Mouse (Mus musculus): ENCODE data around the gene Ctso.

The Ctso gene

DNA sequence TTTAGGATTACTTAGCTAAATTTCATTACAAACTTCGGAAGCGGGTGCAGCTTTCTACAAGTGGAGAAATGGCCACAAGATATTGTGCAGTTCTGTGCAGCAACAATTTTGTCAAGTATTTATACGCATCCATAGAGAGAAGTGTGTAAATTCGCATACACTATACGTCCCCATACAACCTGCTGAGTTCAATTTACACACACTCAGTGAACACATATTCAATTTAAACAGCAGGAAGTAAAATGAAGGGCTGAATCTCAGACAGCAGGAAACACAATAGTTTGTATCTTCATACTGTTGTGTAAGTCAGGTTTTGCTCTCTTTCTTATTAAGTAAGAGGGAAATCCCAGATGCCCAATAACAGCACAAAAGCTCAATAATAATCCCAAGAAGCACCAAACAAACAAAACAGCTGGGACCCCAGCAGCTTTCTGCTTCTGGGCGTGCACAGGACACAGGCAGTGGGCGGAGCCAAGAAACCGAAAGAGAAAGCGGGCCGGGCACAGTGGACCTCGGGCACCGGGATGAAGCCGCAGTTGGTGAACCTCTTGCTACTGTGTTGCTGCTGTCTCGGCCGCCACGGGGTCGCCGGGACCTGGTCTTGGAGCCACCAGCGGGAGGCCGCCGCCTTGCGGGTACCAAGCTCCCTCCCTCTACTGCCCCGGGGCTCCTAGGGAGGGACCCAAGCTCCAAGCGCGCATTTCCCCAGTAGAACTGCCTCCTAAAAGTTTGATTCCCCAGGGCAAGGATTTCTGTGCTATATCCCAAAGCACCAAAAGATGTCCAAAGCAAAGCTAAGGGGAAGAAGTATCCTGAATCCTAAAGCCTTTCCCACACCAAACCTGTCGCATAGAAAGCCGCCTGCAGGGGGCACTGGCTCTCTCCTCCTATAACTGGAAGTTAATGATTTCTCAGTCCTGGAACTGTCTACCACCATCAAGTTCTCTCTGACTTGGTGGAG is at the start of gene Ctso:
Ctso (plus strand) TSS at position 461 of the 961 bp plus-strand sequence.
- 5% methylated on average over 27 of the region's 27 CpGs for whole genome bisulfite sequencing

DNA sequence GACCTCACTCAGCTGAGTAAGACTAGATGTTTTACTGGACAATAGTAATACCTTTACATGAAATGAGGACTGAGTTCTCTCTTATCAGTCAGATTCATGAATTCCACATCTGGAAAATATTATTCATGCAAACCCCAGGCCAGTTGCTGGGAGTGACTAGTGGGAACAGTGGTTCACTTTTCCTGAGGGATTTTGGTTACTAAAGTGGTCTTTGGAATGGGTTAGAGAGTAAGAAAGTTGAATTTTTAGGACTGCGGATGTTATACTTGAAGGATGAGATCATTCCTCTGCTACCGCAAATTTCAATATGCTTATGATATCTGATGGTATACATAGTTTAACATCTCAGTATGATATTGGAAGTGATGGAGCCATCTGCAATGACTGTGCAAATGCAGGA is 46.8 kb upstream of the Ctso start:
- 77% methylated on average over 2 of the region's 2 CpGs for whole genome bisulfite sequencing

DNA sequence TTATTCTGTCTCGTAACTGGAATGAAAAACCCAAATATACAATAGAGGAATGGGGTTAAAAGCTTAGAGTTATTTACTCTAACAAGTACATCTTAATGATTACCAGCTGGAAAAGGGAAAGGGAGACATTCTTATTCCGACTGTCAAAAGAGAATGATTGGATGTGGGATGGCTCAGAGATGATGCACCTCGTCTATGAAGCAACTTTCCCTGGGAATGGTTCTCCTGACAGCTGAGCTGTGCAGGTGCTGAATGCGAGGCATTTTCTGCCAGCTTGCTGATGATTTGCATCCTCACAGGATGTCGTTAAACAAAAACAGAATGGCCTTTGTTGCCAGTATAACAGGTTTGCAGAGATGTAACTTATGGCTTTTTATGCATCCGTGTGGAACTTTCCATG is 43.3 kb upstream of the Ctso start:
- WGBS: 62% methylated on average over 6 of the region's 6 CpGs

DNA sequence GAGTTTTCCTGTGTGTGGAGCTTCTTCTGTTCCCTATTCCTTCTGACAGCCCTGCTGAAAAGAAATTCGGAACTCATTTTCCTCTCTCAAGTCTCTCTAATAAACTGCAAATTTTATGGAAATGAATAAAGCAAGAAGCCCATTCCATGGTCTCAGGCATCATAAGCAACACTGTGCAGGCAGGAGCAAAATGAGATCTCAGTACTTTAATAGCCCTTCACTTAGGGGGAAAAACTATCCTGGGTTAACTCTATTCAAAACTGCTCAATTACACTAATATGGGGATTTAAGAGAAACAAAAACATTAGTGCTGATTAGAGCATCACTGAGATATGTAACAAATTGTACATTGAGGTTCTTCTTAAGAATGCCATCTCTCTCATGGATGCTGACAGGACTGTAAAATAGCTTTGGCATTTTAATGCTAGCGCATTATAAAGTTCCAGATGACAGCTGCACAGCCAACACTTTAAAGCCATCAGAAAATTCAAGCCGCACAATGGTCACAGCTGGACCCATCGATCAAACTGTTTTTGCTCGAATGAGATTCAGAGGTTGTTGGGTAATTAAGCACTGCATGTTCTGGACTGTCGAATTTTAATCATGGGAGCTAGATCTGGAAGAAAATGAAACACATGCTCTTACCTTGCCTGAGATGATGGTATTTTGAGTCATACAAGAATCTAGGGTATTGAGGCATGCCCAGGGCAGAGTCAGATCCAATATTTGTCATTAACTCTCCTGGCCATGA is 21.9 kb upstream of the Ctso start:
- WGBS: 60% methylated on average over 6 of the region's 6 CpGs

DNA sequence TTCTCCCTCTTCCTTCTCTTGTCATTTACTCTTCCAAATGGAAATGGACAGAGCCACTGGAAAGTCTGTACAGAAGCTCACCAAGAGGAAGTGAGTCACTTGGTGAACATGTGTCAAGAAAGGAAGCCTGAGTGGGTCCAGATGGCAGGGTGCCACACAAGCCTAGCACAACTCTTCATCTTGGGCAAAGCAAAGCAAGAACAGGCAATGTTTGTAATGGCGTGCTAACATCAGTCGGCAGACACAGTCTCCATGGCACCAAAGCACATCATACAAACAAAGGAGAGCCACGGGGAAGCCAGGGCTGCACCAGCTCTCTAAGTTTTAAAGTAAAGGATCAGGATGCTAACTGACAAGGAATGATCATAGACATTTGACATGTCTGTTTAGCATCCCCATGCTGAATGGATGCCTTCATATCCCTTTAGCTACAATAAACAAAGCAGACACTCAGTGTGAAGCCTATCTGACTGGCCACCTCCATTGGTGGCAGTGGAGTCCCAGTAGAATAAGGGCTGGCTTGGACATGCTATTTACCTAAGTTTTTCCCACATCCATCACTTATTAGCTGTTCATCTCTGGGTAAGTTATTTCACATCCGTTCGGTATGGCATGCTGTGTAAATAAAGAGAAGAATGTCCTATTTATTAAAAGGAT is 16.2 kb upstream of the Ctso start:
- 51% methylated on average over 5 of the region's 5 CpGs for WGBS

DNA sequence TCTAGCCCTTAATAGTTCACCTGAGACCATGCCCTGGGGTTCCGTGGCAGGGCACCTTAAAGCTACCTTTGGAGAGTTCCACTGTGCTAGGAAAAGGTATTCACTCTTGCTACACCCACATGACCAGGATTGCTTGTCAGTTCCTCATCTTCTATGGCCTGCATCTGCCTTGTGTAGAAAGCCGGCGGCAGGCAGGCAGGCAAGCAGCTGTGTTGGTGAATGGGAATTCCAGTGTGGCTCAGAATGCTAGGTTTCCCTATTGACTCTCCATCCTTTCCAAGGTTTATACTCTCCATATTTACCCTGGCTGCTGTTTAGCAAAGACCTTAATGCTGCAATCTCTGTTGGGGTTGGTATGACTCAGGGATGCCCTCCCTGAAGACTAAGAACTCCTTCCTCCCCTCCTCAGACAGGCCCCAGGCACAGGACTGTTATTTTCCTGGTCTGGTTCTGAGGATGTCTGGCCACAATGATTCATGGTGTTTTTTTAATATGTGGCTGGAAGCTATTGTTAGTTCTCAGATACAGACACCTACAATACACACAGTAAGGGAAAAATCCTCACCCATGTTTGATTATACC is 15.0 kb upstream of the Ctso start:
- WGBS: 82% methylated on average over 3 of the region's 3 CpGs

DNA sequence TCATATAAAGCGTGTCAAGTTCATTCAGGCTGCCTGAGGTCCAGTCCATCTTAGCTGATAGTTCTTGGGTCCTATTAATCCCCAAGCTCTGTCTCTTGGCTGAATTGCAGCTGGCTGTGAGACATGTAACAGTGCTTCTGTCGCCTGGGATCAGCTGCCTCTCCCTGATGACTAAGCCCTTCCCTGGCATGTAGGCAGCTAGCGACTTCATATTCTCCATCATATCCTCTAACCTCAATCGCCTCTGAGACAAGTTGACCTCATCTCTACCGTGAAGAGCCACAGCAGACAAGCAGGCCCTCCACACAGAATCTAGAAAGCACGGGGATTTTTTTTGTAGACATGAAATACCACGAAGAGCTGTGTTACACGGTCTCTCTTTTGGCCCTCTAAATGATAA is 14.2 kb upstream of the Ctso start:
- WGBS: 71% methylated on average over 8 of the region's 8 CpGs

DNA sequence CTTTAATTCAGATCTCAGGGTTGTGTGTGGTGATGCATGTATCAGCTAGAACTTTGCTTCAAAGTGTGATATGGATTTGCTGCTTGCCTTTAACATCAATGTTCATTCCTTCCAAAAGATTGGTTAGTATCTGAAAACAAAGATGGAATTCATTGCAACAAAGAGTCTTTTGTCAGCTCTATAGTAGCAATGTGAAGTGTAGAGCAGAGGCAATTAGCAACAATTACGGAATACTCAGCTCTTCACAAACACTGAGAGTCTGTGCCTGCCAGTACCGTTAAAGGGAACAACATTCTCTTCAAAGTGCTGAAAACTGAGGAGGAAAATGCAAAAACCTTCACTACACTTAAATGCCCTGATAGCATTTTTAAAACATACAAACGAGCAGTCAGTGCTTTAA is 12.7 kb upstream of the Ctso start:
- 34% methylated on average over 3 of the region's 3 CpGs for WGBS

DNA sequence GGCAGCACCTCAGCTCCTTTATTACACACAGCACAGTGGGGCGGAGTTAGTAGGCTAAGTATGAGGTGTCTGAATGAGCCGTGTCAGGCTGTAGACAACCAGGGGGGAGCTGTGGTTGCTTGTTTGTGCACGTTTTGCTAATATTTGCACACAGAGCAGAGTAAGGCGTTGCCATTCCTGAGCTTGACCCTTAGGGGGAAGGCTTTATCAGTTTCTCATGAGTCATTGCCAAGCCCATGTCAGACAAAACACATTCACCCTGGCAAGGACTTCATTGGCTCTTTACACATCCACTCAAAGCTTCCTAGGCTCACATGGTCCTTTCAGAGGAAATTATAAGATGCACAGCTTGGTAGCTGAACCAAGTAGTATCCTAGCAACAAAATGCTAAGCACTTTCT is 9.5 kb upstream of the Ctso start:
- 56% methylated on average over 4 of the region's 4 CpGs for WGBS

DNA sequence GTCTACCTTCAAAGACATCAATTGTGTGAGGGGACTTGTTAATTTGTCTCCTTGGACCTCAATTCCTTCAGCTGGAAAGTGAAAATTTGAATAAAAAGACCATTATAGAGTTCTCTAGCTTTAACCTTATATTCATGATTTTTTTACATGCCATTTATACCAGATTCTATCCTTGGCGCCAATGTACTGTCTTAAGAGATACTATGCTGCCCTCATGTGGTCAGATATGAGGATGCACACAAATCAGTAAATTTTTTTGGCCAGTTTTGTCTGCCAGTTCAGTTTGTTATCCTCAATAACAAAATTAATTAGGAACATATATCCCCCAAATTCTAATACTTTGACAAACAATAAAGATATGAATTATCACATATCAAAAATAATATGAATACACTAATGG is 7.5 kb upstream of the Ctso start:
- WGBS: 0% methylated on average over 1 of the region's 1 CpGs

DNA sequence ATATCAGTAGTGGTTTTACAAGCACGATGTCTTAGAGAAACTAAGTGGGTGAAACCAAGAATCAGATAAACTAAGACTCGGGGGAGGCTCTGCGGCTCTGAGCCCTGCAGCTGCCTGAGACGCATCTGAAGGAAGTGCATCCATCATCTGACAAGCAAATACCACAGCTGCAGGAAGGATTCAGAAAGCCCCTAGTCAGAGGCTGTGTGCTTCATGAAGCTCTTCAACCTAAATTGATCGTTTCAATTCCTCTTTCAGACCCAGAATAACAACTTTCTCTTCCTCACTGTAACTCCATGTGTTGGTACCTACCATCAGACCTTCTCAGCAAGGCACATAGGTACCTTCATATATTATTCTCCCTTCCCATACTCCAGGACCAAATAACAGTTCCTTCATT is 6.5 kb upstream of the Ctso start:
- whole genome bisulfite sequencing: 43% methylated on average over 5 of the region's 5 CpGs

DNA sequence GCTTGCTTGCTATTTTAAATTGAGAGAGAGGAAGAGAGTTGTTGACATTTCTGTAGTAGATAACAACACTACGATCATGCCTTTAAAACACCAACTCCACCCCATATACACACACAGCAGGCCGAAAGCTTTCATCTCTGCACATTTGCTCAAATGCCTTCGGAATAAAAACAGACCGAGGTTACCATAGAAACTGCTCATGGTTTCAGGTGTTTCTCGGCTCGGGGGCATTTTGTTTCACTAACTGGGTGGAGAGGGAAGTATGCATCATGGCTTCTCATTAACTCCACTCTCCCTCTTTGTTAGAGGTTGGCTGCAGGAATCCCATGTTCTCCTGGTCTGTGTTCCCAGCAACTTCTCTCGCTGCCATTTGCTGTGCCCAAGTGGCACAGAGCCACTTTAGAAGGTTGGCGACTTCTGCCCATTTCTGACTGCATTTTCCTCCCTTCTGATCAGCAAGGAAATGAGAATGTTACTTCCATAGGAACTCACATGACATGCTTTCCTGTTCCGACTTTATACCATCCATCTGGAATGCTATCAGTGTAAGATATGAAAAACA is 5.6 kb upstream of the Ctso start:
- 32% methylated on average over 9 of the region's 9 CpGs for WGBS

DNA sequence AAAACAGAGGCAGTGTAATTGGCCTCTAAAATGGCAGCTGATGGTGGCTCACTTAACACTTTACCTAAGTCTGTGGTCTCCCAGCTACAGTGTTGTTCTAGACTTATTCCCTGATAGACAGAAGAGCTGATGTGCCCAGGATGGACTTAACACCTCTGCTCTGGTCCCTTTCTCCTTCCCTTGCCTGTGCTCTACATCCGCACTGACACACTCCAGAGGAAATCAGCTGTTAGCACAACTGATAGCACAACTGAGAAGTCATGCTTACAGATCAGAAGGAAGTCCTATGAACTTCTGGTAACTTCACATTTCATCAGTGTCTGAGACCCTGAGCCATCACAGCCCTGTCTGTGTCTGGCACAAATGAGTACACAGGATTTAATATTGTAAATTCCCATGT is 3.3 kb upstream of the Ctso start:
- WGBS: 85% methylated on average over 1 of the region's 1 CpGs

DNA sequence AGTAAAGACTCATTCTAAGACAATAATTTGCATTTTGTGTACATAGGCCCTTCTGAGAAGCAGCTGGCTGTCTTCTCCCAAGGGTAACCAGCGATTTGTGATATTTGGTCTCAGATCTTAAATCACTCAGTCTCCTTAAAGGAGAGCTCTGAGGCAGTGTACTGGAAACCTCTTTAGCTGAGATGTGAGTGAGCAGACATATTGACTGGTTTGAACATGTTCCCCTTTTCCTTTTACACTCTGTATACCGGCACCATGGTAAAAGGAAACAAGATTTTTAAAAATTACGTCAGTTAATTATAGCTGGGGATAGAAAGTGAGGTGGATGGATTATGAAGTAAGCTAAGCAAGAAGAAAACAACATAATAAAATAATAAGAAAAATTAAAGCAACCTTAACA is 706 bp upstream of the Ctso start:
- WGBS: 54% methylated on average over 3 of the region's 3 CpGs

DNA sequence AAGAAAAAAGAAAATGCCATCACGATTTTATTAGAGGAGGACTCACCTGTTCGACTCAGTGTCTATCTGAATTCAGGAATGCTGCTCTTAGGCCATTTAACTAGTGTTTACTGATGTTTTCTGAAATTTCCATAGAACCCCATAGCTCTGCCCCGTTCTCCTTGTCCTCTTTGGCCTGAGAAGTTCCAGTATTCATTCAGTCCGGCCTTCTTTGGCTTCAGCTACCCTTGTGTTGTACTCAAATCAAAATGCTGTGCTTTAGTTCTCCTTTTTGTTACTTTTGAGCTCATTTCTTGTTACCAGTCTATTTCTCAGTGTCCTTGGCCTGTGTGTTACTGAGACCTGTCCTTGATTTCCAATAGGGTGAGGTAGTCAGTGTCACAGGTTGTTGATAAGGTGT is 947 bp downstream of the Ctso start:
- WGBS: 70% methylated on average over 4 of the region's 4 CpGs

DNA sequence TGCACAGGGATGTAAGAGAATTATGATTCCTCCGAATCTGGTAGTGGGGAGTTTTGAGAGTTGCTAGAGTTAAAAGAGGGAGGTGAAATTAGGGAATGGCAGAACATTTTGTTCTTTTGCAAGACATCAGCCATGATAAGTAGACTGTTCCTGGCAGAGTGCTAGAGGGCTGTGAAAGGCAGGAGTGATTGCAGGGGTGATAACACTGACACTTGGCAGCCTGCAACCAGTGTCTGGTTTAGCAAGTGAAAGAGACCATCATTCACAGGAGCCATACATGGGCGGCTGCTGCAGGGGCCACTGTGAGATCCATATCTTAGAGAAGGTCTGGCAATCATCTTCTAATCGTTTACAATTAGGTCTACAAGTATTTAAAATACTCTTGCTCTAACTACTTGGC is 6.5 kb downstream of the Ctso start:
- WGBS: 84% methylated on average over 3 of the region's 3 CpGs

DNA sequence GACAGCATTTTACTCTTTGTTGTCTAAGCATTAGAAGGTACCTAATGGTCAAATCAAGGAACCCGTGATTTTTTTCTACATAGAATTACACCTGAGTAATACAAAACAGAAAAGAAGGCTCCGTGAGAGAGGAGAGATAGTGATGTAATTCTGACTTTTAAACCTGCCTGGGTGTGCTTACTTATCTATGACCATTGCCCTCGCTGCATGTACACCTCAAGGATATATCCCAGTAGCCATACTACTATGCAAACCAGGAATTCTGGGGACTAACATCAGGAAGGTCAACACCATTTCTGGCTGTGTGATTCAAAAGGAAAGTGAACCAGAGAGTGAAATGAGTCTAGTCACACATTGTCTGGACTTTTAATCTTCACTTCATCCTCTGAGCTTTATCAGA is 9.9 kb downstream of the Ctso start:
- WGBS: 97% methylated on average over 3 of the region's 3 CpGs

DNA sequence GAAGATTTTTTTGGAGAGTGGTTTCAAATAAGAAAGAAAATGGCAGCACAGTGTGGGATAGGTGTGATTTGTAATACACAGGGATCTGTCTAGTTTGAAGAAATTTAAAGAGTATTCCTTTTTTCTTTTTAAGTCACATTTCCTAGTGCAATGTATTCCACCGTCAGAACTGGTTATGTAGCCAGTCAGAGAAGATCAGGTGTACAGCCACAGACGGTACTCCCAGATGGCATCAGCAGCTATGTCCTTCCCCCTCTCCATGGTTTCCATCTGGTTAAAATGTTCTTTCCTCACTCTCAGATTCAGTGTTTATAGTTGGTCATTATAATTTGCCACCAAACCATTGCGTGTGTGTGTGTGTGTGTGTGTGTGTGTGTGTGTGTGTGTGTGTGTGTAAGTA is 10.7 kb downstream of the Ctso start:
- 58% methylated on average over 3 of the region's 3 CpGs for WGBS

DNA sequence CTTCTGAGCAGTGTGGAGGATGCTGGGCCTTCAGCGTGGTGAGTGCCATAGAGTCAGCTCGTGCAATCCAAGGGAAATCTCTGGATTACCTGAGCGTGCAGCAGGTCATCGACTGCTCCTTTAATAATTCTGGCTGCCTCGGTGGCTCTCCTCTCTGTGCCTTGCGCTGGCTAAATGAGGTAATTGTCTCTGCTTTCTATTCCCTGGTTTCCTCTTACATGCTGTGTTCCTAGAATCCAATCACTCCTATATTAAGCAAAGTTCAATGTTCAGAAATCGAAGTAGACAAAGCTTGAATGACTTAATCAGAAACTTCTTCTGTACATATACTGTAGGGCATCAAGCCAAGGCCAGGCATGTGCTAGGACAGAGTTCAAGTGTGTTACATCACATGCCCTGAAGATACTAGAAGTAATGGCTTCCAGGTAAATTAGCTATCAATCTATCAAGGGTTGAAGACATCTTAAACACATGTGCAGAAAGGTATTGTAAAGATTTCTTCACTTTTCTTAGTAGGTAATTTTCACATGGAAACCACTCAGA is 12.5 kb downstream of the Ctso start:
- whole genome bisulfite sequencing: 96% methylated on average over 7 of the region's 7 CpGs

DNA sequence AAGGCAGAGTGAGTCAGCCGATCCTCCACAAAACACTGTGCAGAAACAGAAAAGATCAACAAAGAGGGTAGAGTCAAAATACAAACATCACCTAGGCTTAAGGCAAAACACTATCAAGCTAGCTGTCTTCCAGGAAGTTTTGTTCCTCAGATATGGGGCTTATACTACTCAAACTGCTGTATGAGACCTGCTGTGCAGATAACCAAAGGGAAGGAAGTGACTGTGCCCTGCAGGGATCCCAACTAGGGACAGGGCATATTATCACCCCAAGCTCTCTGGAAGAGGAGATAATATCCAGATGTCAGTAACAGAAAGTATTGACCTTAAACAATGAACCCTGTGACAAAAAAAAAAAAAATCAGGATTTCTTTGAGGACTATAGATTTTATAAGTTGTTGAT is 16.6 kb downstream of the Ctso start:
- WGBS: 76% methylated on average over 1 of the region's 1 CpGs

DNA sequence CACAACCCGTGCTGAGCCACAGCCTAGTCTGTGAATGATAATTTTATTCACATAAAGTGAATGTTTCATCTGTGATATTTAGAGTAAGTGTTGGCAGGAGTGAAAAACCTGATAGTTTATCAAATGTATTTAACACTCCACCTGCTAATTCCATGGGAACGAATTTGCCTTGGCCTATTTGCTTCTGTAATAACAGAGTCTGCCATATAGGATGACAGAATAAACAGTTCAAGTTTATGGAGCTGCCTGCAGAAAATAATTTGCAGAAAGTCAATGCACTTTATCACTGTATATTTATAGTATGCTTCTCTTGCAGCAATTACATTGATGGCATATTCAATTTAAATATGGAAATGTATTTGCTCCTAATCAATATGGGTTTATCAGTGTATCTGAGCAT is 19.4 kb downstream of the Ctso start:
- 65% methylated on average over 2 of the region's 2 CpGs for WGBS

DNA sequence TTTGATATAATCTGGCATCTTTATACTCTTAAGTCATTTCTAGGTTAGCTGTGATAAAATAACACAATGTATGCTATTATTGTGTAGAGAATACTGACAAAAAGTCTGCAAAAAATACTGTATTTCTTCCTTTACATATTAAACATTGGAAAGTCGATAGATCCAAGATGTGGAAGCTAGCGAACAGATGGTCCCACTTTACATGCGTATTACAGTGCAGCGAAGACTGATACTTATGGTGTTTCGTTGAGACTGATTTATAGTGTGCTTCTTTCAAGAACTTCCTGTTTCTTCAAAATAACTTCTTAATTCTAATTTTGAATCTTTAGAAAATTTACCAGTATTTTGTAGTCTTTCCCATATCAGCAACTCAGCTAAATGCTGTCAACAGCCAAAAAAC is 25.1 kb downstream of the Ctso start:
- WGBS: 70% methylated on average over 5 of the region's 5 CpGs

Data from cerebral cortex, adult 2 months (tissue).